Mouse (Mus musculus) erythroblast, embryonic 14.5 days (primary cell): Measurements from ENCODE around the gene Wfdc21.

Source experiments
- GATA1 ChIP-seq: IDR thresholded peaks from 2 replicates; pipeline ENCODE4 v1.6.1; 2012; ENCODE audit warnings: low read length, inconsistent platforms, mixed read lengths
- TAL1 ChIP-seq: IDR thresholded peaks from 3 replicates; pipeline ENCODE4 v1.6.1; 2012; ENCODE audit warnings: low read length, inconsistent platforms, mixed read lengths

GRCm38 (mm10) chr11:83768976-83769375, 22.2 kb downstream of the Wfdc21 start:
- no peak for TF ChIP-seq GATA1
- no peak for TF ChIP-seq TAL1
